Mouse (Mus musculus) stomach, embryonic 15.5 days (tissue): ENCODE measurements around the gene Gnb5. TPM values are rescaled to one million over a fixed set of nuclear protein-coding genes. Genes with fewer than 3 reads are reported as not detected.
A peak's percentile ranks its signal among the peaks of the same experiment; 100 is the strongest.

ENCODE experiments used
- ATAC-seq: fragments of 200-750 bp; cut with Nextera tagmentation; 2 replicates; pipeline ENCODE4 v1.8.0; 2017; ENCODE audit warnings: low read depth, moderate number of reproducible peaks, moderate TSS enrichment; ENCODE audit not compliant: insufficient read depth, low FRiP score
- H3K27ac ChIP-seq: fragments of 300-500 bp; sonication (generic); 2 replicates; pipeline ENCODE4 v1.5.1; 2015; ENCODE audit warnings: mild to moderate bottlenecking, inconsistent platforms
- H3K27me3 ChIP-seq: fragments of 300-500 bp; sonication (generic); replicated peaks from 2 replicates; pipeline ENCODE4 v1.6.1; 2015; ENCODE audit warnings: inconsistent platforms
- H3K36me3 ChIP-seq: fragments of 300-500 bp; sonication (generic); 2 replicates; pipeline ENCODE4 v1.6.1; 2015; ENCODE audit warnings: inconsistent platforms
- H3K4me1 ChIP-seq: fragments of 300-500 bp; sonication (generic); 2 replicates; pipeline ENCODE4 v1.6.1; 2015; ENCODE audit warnings: inconsistent platforms
- H3K4me2 ChIP-seq: fragments of 300-500 bp; sonication (generic); 2 replicates; pipeline ENCODE4 v1.6.1; 2015; ENCODE audit warnings: mild to moderate bottlenecking, inconsistent platforms
- H3K4me3 ChIP-seq: fragments of 300-500 bp; sonication (generic); replicated peaks from 2 replicates; pipeline ENCODE4 v1.5.1; 2015; ENCODE audit warnings: inconsistent platforms
- H3K9ac ChIP-seq: fragments of 300-500 bp; sonication (generic); 2 replicates; pipeline ENCODE4 v1.6.1; 2015; ENCODE audit warnings: inconsistent platforms
- H3K9me3 ChIP-seq: fragments of 300-500 bp; sonication (generic); 2 replicates; pipeline ENCODE4 v1.6.1; 2016; ENCODE audit warnings: inconsistent platforms
- WGBS: fragments of 180-500 bp; shearing (Covaris S2); methylation state at CpG from one replicate; pipeline ENCODE4 v1.1.7; 2015; 5-methylcytosine and 5-hydroxymethylcytosine counted together
- polyA plus RNA-seq: library from polyadenylated mRNA; unstranded; fragments of >200 nt; fragmentation: Nextera tagmentation; extraction: Ambion mirVana; gene quantifications from 2 replicates; pipeline ENCODE4 v1.2.1, GENCODE M21; 2015

The Gnb5 gene
- polyA plus RNA-seq, 1 experiment from 2014 or later, result 18.9 TPM

DNA sequence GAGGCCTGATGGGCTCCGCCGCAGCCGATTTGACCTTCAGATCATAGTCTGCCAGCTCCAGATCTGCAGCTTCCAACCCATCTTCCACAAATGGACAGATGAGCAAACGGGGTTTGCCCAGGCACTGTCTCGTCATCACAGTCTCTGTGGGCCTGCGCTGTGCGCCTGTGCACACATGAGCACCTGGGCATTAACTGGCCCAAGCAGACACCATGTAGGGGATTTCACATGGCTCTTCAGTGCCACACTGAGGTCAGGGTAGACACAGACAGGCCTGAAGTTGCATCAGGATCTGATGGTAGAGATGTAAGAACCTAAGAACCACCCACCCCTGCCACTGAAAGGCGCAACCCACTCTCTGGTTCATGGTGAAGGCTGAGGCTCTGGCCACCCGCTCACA lies 31.0 kb upstream of the Gnb5 start:
- WGBS, result 92% methylated on average over 9 of the region's 9 CpGs
- ATAC-seq, result no peak
- Histone ChIP-seq H3K27ac (no peak overlapping the region), H3K4me1 (no peaks in the 10 kb centered on the region), H3K4me3 (no peak overlapping the region), H3K36me3 (no peaks in the 10 kb centered on the region), H3K9me3 (no peaks in the 10 kb centered on the region), H3K4me2 (no peak overlapping the region), H3K9ac (no peak overlapping the region), H3K27me3 (no peaks in the 10 kb centered on the region)

DNA sequence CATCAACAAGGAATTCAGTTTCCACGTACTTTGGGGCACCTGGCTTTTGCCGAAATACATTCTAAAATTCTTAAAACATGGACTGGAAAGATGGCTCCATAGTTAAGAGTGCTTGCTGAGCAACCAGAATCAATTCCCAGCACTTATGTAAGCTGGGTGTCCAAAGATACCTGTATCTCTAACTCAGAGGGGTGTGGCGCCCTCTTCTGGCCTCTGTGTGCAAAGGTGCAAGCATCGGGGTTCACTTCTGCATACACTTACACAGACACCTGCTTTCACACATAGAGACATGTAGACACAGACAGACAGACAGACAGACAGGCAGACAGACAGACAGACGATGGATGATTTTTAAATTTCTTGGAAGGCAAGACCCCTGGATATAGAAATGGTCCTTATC lies 25.3 kb upstream of the Gnb5 start:
- Histone ChIP-seq H3K27ac (no peak overlapping the region), H3K4me3 (no peak overlapping the region), H3K4me2 (no peak overlapping the region), H3K9me3 (no peaks in the 10 kb centered on the region), H3K4me1 (no peaks in the 10 kb centered on the region), H3K27me3 (no peaks in the 10 kb centered on the region), H3K9ac (no peak overlapping the region), H3K36me3 (no peaks in the 10 kb centered on the region)
- no peak for ATAC-seq
- WGBS, result 49% methylated on average over 5 of the region's 5 CpGs

DNA sequence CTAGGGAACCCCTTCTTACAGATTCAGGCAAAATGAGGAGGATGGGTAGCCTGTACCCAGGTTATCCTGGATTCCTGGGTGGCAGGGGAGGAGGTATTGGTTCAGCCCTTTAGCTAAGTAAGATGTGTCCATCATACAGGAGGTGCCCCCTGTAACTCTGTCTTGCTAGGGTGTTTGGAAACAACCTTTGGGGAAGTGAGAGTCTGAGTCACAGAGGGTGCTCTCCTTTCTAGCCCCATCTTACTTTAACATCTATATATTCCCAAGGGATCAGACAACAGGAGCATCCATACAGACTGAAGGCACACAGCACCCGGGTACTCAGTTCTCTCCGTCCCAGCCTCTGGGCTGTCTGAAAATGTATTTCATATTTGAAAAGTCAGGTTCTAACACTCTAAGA lies 23.9 kb upstream of the Gnb5 start:
- H3K9me3 ChIP-seq, result no peaks in the 10 kb centered on the region
- no peak overlapping the region for H3K27ac ChIP-seq
- no peak overlapping the region for H3K9ac ChIP-seq
- no peaks in the 10 kb centered on the region for H3K4me1 ChIP-seq
- 83% methylated on average over 2 of the region's 2 CpGs for WGBS
- H3K4me3 ChIP-seq, result no peak overlapping the region
- no peaks in the 10 kb centered on the region for H3K36me3 ChIP-seq
- no peaks in the 10 kb centered on the region for H3K27me3 ChIP-seq
- ATAC-seq, result no peak
- H3K4me2 ChIP-seq, result no peak overlapping the region

DNA sequence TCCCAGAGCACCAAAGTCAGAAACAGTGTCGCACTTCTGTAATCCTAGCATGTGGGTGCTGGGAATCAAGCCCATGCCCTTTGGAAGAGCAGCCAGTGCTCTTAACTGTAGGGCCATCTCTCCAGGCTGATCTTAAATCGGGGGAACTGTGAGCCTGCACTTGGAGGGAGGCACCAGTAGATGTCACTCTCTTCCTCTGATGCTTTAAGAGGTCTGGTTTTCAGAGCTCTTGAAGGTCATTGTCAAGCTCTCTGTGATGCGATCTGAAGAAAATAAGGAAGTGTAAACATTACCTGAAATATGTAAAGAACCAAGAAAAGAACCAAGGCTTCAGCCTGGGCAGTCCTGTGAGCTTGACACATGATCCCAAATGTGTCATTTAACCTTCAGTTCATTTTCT lies 23.3 kb upstream of the Gnb5 start:
- H3K4me2 ChIP-seq, result no peak overlapping the region
- no peaks in the 10 kb centered on the region for H3K9me3 ChIP-seq
- no peak overlapping the region for H3K27ac ChIP-seq
- H3K4me1 ChIP-seq, result no peaks in the 10 kb centered on the region
- ATAC-seq, result no peak
- no peaks in the 10 kb centered on the region for H3K36me3 ChIP-seq
- no peak overlapping the region for H3K9ac ChIP-seq
- 8% methylated on average over 3 of the region's 3 CpGs for WGBS
- no peaks in the 10 kb centered on the region for H3K27me3 ChIP-seq
- no peak overlapping the region for H3K4me3 ChIP-seq

DNA sequence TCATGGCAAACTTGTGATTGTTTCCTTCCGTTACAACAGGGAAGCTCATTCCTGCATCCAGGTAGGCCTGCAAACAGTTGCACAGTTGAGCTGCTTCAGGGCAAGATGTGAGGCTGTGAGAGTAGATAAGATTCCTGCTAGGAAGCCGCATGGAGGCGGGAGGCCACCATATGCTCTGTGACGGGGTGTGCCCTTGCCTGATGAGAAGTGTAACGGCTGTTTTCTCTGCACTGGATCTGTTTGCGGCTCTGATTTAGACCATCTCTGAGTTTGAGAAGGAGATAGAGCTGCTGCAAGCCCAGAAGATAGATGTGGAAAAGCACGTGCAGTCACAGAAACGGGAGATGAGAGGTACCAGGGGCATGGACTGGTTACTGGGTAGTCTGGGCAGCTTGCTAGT lies 22.5 kb upstream of the Gnb5 start:
- no peak for ATAC-seq
- no peak overlapping the region for H3K4me2 ChIP-seq
- 81% methylated on average over 8 of the region's 8 CpGs for WGBS

DNA sequence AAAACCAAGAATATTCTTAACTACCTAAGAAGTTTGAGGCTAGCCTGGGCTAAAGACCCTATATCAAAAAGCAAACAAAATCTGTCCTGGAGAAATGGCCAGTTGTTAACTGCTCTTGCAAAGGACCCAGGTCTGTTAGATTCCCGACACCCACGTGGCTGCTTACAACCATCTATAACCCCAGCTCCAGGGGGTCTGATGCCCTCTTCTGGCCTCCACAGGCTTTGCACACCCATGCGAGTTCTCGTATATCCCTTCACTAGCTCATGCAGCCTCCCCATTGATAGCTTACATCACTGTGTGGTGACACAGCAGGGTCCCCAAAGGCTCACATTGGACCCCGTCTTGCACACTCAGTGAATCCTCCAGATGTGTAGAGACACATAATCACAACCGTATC lies 20.7 kb upstream of the Gnb5 start:
- 84% methylated on average over 6 of the region's 6 CpGs for WGBS
- H3K4me1 ChIP-seq, result no peaks in the 10 kb centered on the region
- no peak overlapping the region for H3K27ac ChIP-seq
- no peaks in the 10 kb centered on the region for H3K9me3 ChIP-seq
- H3K9ac ChIP-seq, result no peak overlapping the region
- H3K4me3 ChIP-seq, result no peak overlapping the region
- H3K4me2 ChIP-seq, result no peak overlapping the region
- H3K27me3 ChIP-seq, result no peaks in the 10 kb centered on the region
- H3K36me3 ChIP-seq, result no peaks in the 10 kb centered on the region
- no peak for ATAC-seq

More for the DNA sequence above, 22.5 kb upstream of the Gnb5 start:
- Histone ChIP-seq H3K4me1 (no peaks in the 10 kb centered on the region), H3K36me3 (no peaks in the 10 kb centered on the region), H3K9me3 (no peaks in the 10 kb centered on the region), H3K27ac (no peak overlapping the region), H3K27me3 (no peaks in the 10 kb centered on the region), H3K9ac (no peak overlapping the region), H3K4me3 (no peak overlapping the region)

DNA sequence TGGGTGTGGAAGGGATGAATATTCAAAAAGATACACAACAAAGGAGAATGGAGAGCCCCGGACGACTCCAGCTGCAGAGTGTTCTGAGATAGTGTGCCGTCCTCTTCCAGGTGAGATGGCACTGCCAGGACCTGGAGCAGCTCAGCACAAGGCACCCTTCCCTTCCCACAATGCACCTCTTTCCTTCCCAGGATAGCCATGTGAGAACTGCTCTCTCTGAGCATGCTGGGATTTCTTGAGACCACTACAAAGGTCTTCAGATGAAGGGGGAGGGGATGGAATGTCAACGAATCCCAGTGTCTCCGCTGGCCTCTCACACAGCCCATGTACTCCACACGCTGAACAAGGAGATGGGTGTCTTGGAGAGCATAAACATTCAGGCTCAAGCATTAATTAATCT lies 18.5 kb upstream of the Gnb5 start:
- 56% methylated on average over 6 of the region's 6 CpGs for WGBS
- H3K9ac ChIP-seq, result no peak overlapping the region
- H3K4me2 ChIP-seq, result no peak overlapping the region
- no peaks in the 10 kb centered on the region for H3K36me3 ChIP-seq
- H3K4me1 ChIP-seq, result no peaks in the 10 kb centered on the region
- no peak overlapping the region for H3K4me3 ChIP-seq
- no peak for ATAC-seq
- H3K9me3 ChIP-seq, result no peaks in the 10 kb centered on the region
- no peak overlapping the region for H3K27ac ChIP-seq
- no peaks in the 10 kb centered on the region for H3K27me3 ChIP-seq

DNA sequence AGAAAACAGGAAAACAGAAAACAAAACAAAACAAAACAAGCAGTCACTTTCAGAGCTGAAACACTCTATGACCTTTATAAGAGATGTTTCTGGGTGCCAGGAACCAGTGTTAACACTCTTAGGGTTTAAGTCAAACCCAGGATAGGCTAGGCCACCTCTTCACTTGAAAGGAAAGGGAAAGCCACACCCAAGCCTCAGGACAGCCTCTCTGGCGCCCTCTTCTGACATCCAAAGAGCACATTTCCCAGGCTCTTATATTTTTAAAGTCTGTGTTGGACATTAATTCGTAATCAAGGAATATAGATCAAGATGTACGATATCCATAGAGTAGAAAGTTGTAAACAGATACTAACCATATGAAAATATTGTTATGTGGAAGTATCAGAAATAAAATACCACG lies 16.5 kb upstream of the Gnb5 start:
- Histone ChIP-seq H3K4me3 (no peak overlapping the region), H3K4me1 (no peaks in the 10 kb centered on the region), H3K9ac (no peak overlapping the region), H3K36me3 (no peaks in the 10 kb centered on the region), H3K4me2 (no peak overlapping the region), H3K9me3 (no peaks in the 10 kb centered on the region), H3K27ac (no peak overlapping the region), H3K27me3 (no peaks in the 10 kb centered on the region)
- 42% methylated on average over 4 of the region's 4 CpGs for WGBS
- no peak for ATAC-seq

DNA sequence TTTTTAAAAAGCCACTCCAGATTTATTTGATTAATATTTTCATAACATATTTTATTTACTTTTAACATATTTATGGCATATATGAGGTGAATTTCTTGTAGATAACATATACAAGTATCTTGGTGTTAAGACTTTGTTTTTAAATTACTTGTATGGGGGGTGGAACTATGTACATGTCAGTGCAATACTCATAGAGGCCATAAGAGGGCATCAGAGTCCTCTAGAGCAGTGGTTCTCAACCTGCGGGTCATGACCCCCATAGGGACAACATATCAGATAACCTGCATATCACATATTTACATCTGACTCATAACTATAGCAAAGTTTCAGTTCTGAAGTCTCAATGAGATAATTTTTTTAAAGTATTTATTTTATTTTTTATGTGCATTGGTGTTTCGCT lies 6.7 kb upstream of the Gnb5 start:
- Histone ChIP-seq H3K4me2 (no peak overlapping the region), H3K27me3 (no peaks in the 10 kb centered on the region), H3K36me3 (no peaks in the 10 kb centered on the region), H3K4me1 (no peaks in the 10 kb centered on the region), H3K4me3 (no peak overlapping the region), H3K27ac (no peak overlapping the region), H3K9me3 (no peaks in the 10 kb centered on the region), H3K9ac (no peak overlapping the region)
- WGBS, result 81% methylated on average over 2 of the region's 2 CpGs
- ATAC-seq, result no peak

DNA sequence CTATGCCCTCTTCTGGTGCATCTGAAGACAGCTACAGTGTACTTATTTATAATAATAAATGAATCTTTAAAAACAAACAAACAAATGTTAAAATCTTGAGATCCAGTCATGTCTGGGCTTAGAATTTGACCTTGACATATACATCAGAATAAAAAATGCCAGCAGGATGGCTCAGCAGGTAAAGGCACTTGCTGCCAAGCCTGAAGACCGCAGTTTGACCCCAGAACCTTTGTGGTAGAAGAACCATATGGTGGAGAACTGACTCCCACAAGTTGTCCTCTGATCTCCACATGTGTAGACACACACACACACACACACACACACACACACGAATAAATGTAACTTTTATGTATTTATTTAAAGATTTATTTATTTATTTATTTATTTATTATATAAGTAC lies 3.1 kb upstream of the Gnb5 start:
- no peak overlapping the region for H3K4me2 ChIP-seq
- no peak overlapping the region for H3K4me3 ChIP-seq
- no peak for ATAC-seq
- WGBS, result 76% methylated on average over 2 of the region's 2 CpGs
- no peaks in the 10 kb centered on the region for H3K4me1 ChIP-seq
- H3K27me3 ChIP-seq, result no peaks in the 10 kb centered on the region
- no peak overlapping the region for H3K27ac ChIP-seq
- H3K9me3 ChIP-seq, result no peaks in the 10 kb centered on the region
- H3K9ac ChIP-seq, result no peak overlapping the region
- H3K36me3 ChIP-seq, result no peaks in the 10 kb centered on the region

DNA sequence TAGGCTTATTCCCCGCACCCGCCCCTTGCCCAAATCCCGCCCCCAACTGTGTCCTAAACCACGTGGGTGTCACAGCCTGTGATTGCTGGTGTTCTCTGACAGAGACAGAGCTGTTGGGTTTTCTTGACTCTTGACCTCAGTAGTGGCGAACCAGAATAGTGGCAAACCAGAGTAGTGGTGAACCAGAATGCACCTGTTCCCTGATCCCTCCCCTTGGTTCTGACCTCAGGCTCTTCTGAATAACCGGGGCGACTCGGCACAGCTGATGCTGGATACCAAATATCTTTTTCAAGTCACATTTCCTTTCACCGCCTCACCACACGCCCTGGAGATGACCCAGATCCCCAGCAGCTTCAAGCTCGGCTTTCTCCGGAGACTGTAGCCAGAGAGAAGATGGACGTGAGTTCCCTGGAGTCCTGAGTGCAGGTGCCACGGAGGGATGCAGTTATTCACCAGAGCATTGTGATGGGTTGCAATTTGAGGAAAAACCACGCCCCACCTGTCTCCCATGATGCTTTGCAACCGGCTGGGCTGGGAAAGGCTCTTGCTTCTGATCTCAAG lies 2.3 kb upstream of the Gnb5 start:
- H3K4me1 ChIP-seq, result no peaks in the 10 kb centered on the region
- H3K9ac ChIP-seq, result no peak overlapping the region
- H3K27me3 ChIP-seq, result no peaks in the 10 kb centered on the region
- H3K4me2 ChIP-seq, result 0 out of 2 replicates have a peak overlapping the region, but pooled peaks have one; percentile 2
- WGBS, result 34% methylated on average over 16 of the region's 16 CpGs
- no peaks in the 10 kb centered on the region for H3K9me3 ChIP-seq
- H3K4me3 ChIP-seq, result no peak overlapping the region
- no peak overlapping the region for H3K27ac ChIP-seq
- ATAC-seq, result no peak
- H3K36me3 ChIP-seq, result no peaks in the 10 kb centered on the region

DNA sequence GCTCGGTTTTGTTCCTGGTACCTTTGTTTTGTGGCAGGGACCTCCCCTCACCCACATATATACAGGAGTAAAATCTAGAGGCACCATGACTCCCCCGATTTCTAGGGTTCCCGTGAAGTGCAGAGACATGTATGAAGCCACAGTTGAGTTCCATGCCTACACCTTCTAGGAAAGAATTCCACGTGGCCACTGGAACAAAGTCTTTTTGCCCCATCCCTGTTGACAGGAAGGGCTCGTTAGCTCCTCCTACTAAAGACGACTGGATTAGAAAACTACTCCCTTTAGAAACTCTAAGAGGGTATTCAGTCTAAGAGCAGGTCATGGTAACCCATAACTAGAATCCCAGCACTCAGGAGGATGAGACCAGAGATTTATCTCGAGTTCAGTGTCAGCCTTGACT lies 1.8 kb upstream of the Gnb5 start:
- WGBS, result 35% methylated on average over 7 of the region's 7 CpGs
- no peak overlapping the region for H3K27ac ChIP-seq
- H3K36me3 ChIP-seq, result no peaks in the 10 kb centered on the region
- H3K4me2 ChIP-seq, result 0 out of 2 replicates have a peak overlapping the region, but pooled peaks have one; percentile 2
- ATAC-seq, result no peak
- no peaks in the 10 kb centered on the region for H3K27me3 ChIP-seq
- H3K4me3 ChIP-seq, result no peak overlapping the region
- no peak overlapping the region for H3K9ac ChIP-seq
- H3K4me1 ChIP-seq, result no peaks in the 10 kb centered on the region
- H3K9me3 ChIP-seq, result no peaks in the 10 kb centered on the region

DNA sequence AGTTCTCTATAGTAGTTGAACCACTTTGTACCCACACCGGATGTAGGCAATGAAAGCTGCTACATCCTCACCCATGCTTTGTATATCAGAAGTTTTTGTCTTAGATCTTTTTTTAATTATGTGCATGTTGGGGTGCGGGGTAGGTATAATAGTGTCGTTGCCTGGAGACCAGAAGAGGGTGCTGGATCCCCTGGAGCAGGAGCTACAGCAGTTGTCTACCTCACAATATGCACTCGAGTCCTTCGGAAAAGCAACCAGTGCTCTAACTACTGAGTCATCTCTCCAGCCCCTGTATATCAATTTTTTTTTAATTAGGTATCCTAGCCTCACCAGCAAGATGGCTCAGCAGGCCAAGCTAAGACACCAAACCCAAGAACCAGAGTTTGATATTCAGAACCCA lies 927 bp downstream of the Gnb5 start:
- Histone ChIP-seq H3K4me1 (no peaks in the 10 kb centered on the region), H3K4me2 (no peak overlapping the region), H3K36me3 (no peaks in the 10 kb centered on the region), H3K9me3 (no peaks in the 10 kb centered on the region), H3K27ac (no peak overlapping the region), H3K27me3 (no peaks in the 10 kb centered on the region), H3K9ac (no peak overlapping the region), H3K4me3 (no peak overlapping the region)
- no peak for ATAC-seq
- 83% methylated on average over 5 of the region's 5 CpGs for WGBS
